Mouse (Mus musculus) activated CD4-positive, CD25-positive, alpha-beta regulatory T cell, adult 9 weeks (primary cell): ENCODE data around the gene Aspm. TPM values are rescaled to one million over a fixed set of nuclear protein-coding genes. Genes with fewer than 3 reads are reported as not detected.

Source experiments
- polyA plus RNA-seq: library from polyadenylated mRNA; unstranded; fragments of 100-300 nt; shearing (Covaris generic); gene quantifications from one replicate; pipeline ENCODE4 v1.2.1, GENCODE M21; 2017

Gene Aspm
- 2.1 TPM for polyA plus RNA-seq

GRCm38 (mm10) chr1:139454340-139455225 lies at the start of gene Aspm:
TSS of gene Aspm (plus strand) at chr1:139454772.

DNA sequence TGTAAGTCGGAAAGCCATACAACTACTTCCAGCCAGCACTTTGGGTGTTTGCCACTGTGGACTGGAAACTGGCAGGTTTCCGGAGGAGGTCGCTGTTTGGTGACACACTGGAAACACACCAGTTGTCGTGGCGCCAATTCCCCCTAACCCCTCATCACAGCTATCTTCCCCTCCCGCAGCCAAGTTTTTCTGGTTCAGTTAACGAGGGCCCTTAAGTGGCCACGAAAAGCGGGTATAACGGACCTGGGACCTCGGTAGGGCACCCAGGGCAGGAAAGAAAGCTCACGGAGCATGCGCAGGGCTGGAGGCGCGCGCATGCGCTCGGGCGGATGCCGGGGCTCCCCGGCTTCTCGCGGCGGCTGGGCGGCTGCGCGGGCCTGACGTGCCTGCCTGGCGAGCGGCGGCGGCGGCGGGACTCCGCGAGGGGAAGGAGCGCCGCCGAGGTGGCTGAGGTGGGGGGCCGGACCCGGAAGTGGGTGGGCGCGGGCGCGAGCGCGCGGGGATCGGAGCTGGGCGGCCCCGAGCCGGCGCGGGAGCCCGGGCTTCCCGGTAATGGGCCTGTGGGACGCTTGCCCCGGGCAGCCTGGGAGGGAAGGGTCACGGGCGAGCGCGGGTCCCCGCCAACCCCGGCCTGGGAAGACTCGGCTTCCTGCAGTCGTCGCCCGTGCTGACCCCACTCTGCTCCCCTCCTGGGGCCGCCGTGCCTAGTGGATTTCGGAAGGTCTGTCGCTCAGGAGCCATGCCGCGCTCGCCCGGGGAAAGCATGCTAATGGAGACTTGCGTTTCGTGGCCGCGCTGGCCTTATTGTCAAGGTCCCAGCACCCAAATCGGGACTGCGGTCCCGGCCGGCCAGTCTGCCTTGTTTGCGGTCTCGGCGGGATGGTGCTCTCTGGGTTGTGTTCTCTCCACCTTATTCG lies 32.4 kb upstream of the Aspm start, which contains the start of gene Zbtb41:
TSS of gene Zbtb41 (plus strand) at position 414 of the 917 bp plus-strand sequence.

GRCm38 (mm10) chr1:139501258-139501752 lies 46.7 kb downstream of the Aspm start, which contains the start of gene F13b:
TSS of gene F13b (plus strand) at chr1:139501702.

Other genes starting within 250 kb of the Aspm start
- gene Crb1, start 77.7 kb upstream of the Aspm start, polyA plus RNA-seq, result 0.06 TPM
- gene Zbtb41, start 32.5 kb upstream of the Aspm start, polyA plus RNA-seq, result 10.8 TPM
- not detected for gene F13b, start 46.9 kb downstream of the Aspm start, polyA plus RNA-seq
- not detected for gene Cfhr1, start 105.5 kb downstream of the Aspm start, polyA plus RNA-seq